Mouse (Mus musculus) small intestine, adult 2 months (tissue): ENCODE measurements at regions not wholly inside any gene's neighbourhood (a gene's known extent, or its start where the extent isn't known, plus 50 kb on each side); places are given as distances from the start of the nearest gene placed in this dataset.

Experiments
- CTCF ChIP-seq: fragments of 200-500 bp; IDR thresholded peaks from 2 replicates; pipeline ENCODE4 v1.5.1; 2012; ENCODE audit warnings: low read depth, mild to moderate bottlenecking, control low read depth, inconsistent platforms, low read length, moderate library complexity, mixed read lengths; ENCODE audit not compliant: insufficient replicate concordance, insufficient read length; ENCODE audit errors: extremely low read depth
- POLR2A ChIP-seq: fragments of 200-500 bp; IDR thresholded peaks from 2 replicates; pipeline ENCODE4 v1.6.1; 2012; ENCODE audit warnings: low read depth, mild to moderate bottlenecking, control low read depth, inconsistent platforms, low read length, moderate library complexity

DNA sequence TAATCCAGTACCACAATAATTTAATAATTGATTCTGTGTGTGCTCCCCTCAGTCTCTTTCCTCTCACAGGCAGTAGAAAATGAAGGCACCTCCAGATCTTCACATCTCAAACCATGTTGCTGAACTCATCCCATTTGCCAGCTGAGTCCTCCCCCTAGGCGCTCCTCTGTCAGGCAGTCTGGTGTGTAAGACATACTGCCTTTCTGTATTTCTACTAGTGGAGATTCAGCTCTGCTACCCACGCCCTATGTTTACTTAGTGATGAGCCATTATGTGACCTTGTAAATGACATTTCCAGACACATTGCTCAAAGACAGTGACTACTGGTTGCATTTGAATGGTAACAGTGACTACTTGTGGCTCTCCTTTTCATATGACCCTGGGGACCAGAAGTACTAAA, 387.9 kb downstream of the Serpinb8 start:
- TF ChIP-seq POLR2A (no peak), CTCF (no peak)
